Mouse (Mus musculus) megakaryocyte, embryonic 14.5 days (primary cell): ENCODE results near the gene Ube3b.

Source experiments
- FLI1 ChIP-seq: IDR thresholded peaks from 2 replicates; pipeline ENCODE4 v1.6.1; 2012; ENCODE audit warnings: low read length, inconsistent platforms, mixed read lengths
- GATA1 ChIP-seq: IDR thresholded peaks from 3 replicates; pipeline ENCODE4 v1.6.1; 2012; ENCODE audit warnings: mixed read lengths, low read length, inconsistent platforms, borderline replicate concordance

GRCm38 (mm10) chr5:114406592-114406991, 26.2 kb downstream of the Ube3b start:
- TF ChIP-seq GATA1 (no peak), FLI1 (no peak)
